Mouse (Mus musculus) spleen, postnatal 4 days (tissue): Measurements from ENCODE around the gene Dennd2a.
"Not testable (repeated sequence)": the region's sequence is repeated elsewhere in the genome, so short reads cannot be mapped to it uniquely, and the experiment has no call there.

Experiments
- DNase-seq, 2 experiments: peaks; one replicate each; pipeline ENCODE4 v3.0.0; 2022; ENCODE audit warnings: low spot score in 2 of 2

The Dennd2a gene

DNA sequence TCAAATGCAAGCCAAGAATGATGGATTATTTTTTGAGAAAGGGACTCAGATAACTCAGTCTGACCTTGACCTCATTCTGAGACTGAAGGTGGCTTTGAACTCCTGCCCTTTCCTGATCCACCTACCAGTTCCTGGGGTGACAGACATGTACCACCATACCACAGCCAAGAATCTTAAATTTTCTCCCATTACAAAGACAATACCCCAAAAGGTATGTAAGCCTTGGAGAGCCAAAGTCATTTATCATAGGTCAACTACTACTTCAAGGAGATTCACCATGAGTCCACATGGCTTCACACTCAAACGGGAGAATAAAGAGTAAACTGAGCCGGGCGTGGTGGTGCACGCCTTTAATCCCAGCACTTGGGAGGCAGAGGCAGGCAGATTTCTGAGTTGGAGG lies 107.1 kb downstream of the Dennd2a start:
- no peak for DNase-seq

- no peak for DNase-seq
Observed at GRCm38 (mm10) chr6:39447429-39448185, 110.1 kb downstream of the Dennd2a start.

GRCm38 (mm10) chr6:39445801-39446572 lies 111.7 kb downstream of the Dennd2a start:
- no peak for DNase-seq

GRCm38 (mm10) chr6:39442786-39443287 lies 114.8 kb downstream of the Dennd2a start:
- DNase-seq = no peak

DNA sequence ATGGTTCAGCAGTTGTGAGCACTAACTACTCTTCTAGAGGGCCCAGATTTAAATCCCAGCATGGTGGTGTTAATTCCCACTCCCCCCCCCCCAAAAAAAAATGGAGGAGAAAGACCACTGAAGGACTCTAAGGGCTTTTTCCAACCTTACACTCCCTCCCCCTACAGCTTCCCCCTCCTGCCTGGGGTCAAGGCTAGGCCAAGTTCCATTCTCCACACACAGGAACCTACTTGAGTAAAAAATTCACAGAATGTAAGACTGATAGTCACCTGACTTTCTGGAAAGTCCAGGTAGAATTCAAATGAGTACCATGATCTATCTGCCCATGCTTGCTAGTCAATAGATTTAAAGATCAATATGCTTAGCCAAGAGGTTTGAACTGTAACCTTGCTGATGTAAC lies 117.5 kb downstream of the Dennd2a start:
- DNase-seq = no peak

DNA sequence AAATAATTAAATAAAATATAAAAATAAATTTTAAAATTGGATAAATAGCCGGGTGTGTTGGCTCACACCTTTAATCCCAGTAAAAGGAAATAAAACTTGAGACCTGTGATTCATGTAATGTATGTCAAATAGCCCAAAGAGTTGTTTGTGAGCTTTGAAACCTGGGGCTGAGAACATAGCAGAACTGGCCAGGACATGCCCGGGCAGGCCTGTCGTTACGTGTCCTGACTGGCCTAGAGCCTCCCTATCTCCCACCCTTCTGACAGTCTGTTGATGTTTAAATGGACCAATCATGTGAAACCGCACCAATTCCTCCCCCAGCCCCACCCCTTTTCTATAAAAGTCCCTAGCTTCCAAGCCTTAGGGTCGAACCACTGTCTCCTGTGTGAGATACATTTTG lies 120.1 kb downstream of the Dennd2a start:
- DNase-seq = not testable (repeated sequence)

- no peak for DNase-seq
Observed at GRCm38 (mm10) chr6:39435875-39436274, 121.8 kb downstream of the Dennd2a start.

DNA sequence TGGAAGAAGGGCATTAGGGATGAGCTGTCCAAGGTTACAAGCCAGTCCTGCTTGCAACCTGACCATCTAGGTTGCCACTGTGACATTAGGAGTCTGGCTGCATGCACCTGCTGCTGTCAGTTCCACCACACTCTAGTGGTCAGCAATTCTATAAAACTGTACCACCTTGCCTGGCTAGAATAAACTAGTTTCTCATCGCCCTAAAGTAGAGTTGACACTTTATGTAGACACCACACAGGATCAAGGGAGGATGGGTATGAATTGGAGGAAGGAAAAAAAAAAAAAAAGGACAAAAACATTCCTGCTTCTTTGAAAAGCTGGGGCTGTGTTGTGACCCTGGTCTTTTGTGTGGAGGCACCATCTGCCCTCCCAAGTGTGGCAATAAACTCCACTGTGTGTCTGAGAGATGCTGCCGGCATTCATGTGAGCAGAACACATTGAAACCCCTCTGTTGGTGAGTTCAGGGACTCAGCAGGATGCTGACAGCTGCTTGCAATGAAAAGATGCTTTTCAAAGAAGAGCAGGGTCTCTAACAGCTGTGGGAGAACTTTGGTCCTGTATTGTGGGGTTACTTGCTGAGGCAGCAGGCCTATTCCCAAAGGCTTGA lies 122.7 kb downstream of the Dennd2a start:
- no peak for DNase-seq

DNA sequence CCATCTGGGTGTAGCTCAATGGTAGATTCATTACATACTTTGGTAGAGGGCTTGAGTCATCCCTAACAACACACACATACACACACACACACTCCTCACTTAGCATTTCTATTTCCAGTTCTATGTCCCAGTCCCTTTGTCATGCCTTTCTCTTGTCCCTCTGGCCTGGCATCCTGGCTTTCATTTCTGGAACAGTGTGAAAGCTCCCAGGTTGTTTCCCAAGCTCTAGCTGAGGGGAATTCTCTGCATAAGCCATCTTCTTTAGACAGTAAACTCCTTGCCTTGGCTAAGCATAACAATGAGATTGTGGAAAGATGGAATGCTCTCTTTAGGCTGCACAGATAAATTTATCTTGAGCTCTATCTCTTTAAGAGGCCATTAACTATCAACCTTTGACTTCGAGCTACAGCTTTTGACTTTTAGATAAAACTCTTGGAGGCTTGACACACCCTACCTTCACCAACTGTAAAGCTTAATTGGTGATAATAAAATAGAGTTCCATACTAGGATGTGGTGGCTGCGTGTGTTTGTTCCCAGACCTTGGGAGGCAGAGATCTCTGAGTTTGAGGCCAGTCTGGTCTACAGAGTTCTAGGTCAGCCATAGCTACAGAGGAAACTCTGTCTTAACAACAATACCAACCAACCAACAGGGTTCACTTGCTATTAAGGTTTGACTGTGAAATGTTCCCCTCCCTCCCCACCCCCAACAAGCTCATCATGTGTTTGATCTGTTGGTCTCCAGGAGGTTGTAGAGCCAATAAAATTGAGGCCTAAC lies 123.4 kb downstream of the Dennd2a start:
- no peak for DNase-seq

- DNase-seq = no peak
Observed at GRCm38 (mm10) chr6:39433701-39434100, 124.0 kb downstream of the Dennd2a start.

- DNase-seq = no peak
Observed at GRCm38 (mm10) chr6:39433174-39433573, 124.5 kb downstream of the Dennd2a start.

- no peak for DNase-seq
Observed at GRCm38 (mm10) chr6:39430722-39431121, 126.9 kb downstream of the Dennd2a start.

GRCm38 (mm10) chr6:39429007-39429788 lies 128.5 kb downstream of the Dennd2a start:
- peak in 1 of 2 experiments; percentile 49 for DNase-seq

DNA sequence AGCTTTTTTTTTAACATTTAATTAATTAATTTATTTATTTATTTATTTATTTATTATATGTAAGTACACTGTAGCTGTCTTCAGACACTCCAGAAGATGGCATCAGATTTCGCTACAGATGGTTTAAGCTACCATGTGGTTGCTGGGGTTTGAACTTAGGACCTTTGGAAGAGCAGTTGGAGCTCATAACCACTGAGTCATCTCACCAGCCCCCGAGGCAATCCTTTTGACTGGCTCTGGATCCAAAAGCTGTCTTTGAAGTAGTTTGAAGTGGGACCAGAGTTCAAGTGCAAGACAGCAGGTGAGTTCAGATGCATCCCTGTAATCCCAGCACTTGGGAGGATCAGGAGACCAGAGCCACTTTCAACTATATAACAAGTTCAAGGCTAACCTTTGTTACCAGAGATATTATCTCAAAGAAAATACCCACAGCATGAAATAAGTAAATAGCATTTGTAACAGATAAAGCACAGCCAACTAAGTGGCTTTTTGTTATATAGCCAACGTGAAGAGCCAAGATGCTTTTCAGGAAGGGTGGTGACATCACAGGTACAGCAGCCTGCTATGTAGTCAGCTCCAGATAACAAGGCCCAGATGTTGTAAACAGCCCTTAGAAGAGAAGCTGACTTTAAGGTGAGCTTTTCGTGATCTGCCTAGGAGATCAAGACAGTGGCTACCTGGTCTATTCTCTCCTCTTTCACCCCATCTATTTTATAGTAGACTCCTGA lies 130.2 kb downstream of the Dennd2a start:
- DNase-seq = no peak

DNA sequence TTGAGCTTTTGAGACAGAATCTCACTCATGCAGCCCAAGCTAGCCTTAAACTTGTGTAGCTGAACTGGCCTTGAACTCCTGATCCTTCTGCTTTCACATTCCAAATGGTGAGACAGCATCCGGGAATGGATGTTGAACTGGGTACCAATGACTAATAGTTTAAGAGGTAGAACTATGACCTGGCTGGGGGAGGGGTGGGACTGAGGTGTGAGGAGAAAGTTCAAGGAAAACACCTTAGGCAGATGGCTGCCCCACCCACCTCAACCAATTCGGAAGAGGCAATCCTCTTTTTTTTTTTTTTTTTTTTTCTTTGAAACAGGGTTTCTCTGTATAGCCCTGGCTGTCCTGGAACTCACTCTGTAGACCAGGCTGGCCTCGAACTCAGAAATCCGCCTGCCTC lies 130.9 kb downstream of the Dennd2a start:
- no peak for DNase-seq

- peak in 1 of 2 experiments; percentile 37 for DNase-seq
Observed at GRCm38 (mm10) chr6:39425181-39425580, 132.5 kb downstream of the Dennd2a start.

- peak in 1 of 2 experiments; percentile 48 for DNase-seq
Observed at GRCm38 (mm10) chr6:39423686-39424085, 134.0 kb downstream of the Dennd2a start.

DNA sequence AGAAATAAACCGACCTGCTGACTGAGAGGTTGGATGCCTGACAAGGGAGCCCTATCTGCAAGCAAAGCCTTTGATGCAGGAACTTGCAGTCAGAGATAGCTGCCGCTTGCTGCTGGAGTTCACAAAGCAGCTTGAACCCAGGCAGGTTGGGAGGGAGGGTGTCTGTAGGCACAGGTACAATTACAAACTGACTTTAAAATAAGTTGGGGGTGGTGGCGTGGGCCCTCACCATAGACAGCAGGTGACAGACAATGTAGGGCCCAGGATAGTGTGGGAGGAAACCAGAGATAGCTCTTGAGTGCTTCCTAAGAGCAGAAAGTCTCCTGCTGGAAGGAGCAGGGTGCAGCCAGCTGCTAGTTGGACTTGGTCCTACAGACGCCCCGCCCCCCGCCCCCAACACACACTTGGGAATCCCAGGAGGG lies 134.5 kb downstream of the Dennd2a start:
- DNase-seq = peak in 1 of 2 experiments; percentile 30

DNA sequence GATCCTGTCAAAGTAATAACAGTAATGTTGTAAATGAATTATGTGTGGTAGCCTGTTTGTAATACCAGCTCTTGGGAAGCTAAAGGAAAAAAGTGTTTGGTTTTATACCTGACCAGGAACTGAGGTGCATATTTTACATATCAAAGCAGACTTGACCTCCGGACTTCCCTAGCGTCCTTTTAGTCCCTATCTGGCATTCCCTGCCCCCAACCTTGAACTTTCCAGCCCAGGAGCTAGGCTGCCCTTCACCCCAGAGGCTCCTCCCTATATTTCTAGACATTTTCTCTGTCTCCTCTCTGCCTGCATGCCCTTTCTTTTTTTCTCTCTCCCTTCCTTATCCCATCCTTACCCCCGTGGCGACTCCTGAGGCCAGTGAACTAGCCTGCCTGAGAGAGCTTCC lies 136.8 kb downstream of the Dennd2a start:
- no peak for DNase-seq
